Mouse (Mus musculus): ENCODE measurements at regions not wholly inside any gene's neighbourhood (a gene's known extent, or its start where the extent isn't known, plus 50 kb on each side); places are given as distances from the start of the nearest gene placed in this dataset.

- in situ Hi-C loops (cut with MboI, MseI): no loop called here
Observed at GRCm38 (mm10) chr4:152935484-152935883, 457.8 kb upstream of the Kcnab2 start.

- in situ Hi-C loops (cut with MboI, MseI): no loop called here
Observed at GRCm38 (mm10) chr4:152928422-152928985, 450.8 kb upstream of the Kcnab2 start.

- in situ Hi-C loops (cut with MboI, MseI): no loop called here
Observed at GRCm38 (mm10) chr4:152920261-152920660, 442.6 kb upstream of the Kcnab2 start.

GRCm38 (mm10) chr4:152919851-152920250 is 442.2 kb upstream of the Kcnab2 start:
- in situ Hi-C loops (cut with MboI, MseI): no loop called here

- in situ Hi-C loops (cut with MboI, MseI): no loop called here
Observed at GRCm38 (mm10) chr4:152916576-152916975, 438.9 kb upstream of the Kcnab2 start.

GRCm38 (mm10) chr4:152913497-152913896 is 435.8 kb upstream of the Kcnab2 start:
- in situ Hi-C loops (cut with MboI, MseI): no loop called here

GRCm38 (mm10) chr4:152912846-152913245 is 435.2 kb upstream of the Kcnab2 start:
- in situ Hi-C loops (cut with MboI, MseI): no loop called here

- in situ Hi-C loops (cut with MboI, MseI): no loop called here
Observed at GRCm38 (mm10) chr4:152908235-152908634, 430.6 kb upstream of the Kcnab2 start.

GRCm38 (mm10) chr4:152902851-152903250 is 425.2 kb upstream of the Kcnab2 start:
- in situ Hi-C loops (cut with MboI, MseI): no loop called here

GRCm38 (mm10) chr4:152900049-152900448 is 422.4 kb upstream of the Kcnab2 start:
- in situ Hi-C loops (cut with MboI, MseI): no loop called here

- in situ Hi-C loops (cut with MboI, MseI): loop anchor here (25.0 kb wide), 1 partner anchor 833 kb away; the partner anchor contains the start of gene Plekhg5
Observed at GRCm38 (mm10) chr4:152895076-152895475, 417.4 kb upstream of the Kcnab2 start.

GRCm38 (mm10) chr4:152892997-152893396 is 415.3 kb upstream of the Kcnab2 start:
- in situ Hi-C loops (cut with MboI, MseI): loop anchor here (25.0 kb wide), 1 partner anchor 831 kb away; the partner anchor contains the start of gene Plekhg5

GRCm38 (mm10) chr4:152889211-152889610 is 411.5 kb upstream of the Kcnab2 start:
- in situ Hi-C loops (cut with MboI, MseI): loop anchor here (25.0 kb wide), 1 partner anchor 827 kb away; the partner anchor contains the start of gene Plekhg5

GRCm38 (mm10) chr4:152888306-152888705 is 410.6 kb upstream of the Kcnab2 start:
- in situ Hi-C loops (cut with MboI, MseI): loop anchor here (25.0 kb wide), 1 partner anchor 826 kb away; the partner anchor contains the start of gene Plekhg5

GRCm38 (mm10) chr4:152886773-152887172 is 409.1 kb upstream of the Kcnab2 start:
- in situ Hi-C loops (cut with MboI, MseI): loop anchor here (25.0 kb wide), 1 partner anchor 824 kb away; the partner anchor contains the start of gene Plekhg5

GRCm38 (mm10) chr4:152881433-152881930 is 403.8 kb upstream of the Kcnab2 start:
- in situ Hi-C loops (cut with MboI, MseI): loop anchor here (25.0 kb wide), 1 partner anchor 819 kb away; the partner anchor contains the start of gene Plekhg5

GRCm38 (mm10) chr4:152880368-152880767 is 402.7 kb upstream of the Kcnab2 start:
- in situ Hi-C loops (cut with MboI, MseI): loop anchor here (25.0 kb wide), 1 partner anchor 818 kb away; the partner anchor contains the start of gene Plekhg5

GRCm38 (mm10) chr4:152878941-152879340 is 401.3 kb upstream of the Kcnab2 start:
- in situ Hi-C loops (cut with MboI, MseI): loop anchor here (25.0 kb wide), 1 partner anchor 817 kb away; the partner anchor contains the start of gene Plekhg5

- in situ Hi-C loops (cut with MboI, MseI): loop anchor here (25.0 kb wide), 1 partner anchor 816 kb away; the partner anchor contains the start of gene Plekhg5
Observed at GRCm38 (mm10) chr4:152878401-152878800, 400.7 kb upstream of the Kcnab2 start.

GRCm38 (mm10) chr4:152870046-152870445 is 392.4 kb upstream of the Kcnab2 start:
- in situ Hi-C loops (cut with MboI, MseI): no loop called here

- in situ Hi-C loops (cut with MboI, MseI): no loop called here
Observed at GRCm38 (mm10) chr4:152865894-152866293, 388.2 kb upstream of the Kcnab2 start.

- in situ Hi-C loops (cut with MboI, MseI): no loop called here
Observed at GRCm38 (mm10) chr4:152862818-152863614, 385.3 kb upstream of the Kcnab2 start.

Data from T-helper 2 cell (primary cell).